Mouse (Mus musculus): ENCODE results near the gene Cenpm. TPM values are rescaled to one million over a fixed set of nuclear protein-coding genes. Genes with fewer than 3 reads are reported as not detected.

Cenpm gene
- polyA plus RNA-seq, 3 experiments from 2014 or later: 6.0 to 56.1 (median 12.3) TPM

DNA sequence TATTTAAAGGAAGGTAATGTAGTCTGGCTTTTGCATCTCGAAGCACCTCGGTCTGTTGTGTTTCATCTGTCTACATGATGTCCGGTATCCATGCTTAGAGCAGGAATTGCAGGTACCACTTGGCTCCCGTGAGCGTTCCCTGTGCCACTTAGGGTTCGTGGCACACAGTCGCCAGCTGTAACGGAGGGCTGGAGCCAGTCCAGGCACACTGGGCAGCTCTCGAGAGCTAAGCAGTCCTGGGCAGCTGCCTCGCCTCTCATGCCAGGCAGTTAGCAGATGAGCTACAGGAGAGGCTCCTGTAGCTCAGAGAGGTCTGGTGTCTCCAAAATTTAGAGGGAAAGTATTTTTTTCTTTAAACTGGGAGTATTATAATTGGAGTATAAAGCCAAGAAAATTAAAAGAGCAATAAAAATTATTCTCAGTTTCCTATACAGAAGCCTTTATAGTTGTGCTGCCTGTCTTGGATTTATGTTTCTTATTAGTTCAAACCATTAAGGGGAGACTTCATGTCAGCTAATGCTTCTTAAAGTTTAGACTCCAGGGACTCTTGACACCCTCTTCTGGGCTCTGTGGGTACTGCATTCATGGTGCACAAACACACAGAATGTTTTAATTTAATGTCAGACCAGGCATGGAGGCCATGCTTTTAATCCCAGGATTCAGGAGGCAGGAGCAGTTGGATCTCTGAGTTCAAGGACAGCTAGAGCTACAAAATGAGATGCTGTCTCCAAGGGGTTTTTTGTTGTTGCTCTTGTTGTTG is 55.9 kb downstream of the Cenpm start:
- no peak for ATAC-seq

DNA sequence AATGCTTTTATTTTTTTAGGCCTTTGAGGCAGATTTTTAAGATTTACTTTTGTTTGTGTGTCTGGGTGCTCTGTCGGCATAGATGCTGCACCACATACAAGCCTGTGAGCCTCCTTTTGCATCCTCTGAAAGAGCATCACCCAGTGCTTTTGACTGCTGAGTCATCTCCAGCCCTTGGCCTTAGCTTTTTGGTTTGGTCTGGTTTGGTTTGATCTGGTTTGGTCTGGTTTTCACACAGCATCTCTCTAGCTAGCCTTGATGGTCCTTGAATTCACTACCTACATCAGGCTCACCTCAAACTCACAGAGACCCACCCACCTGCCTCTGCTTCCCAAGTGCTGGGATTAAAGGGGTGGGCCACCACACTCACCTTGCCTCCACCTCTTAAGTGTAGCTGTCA is 56.6 kb downstream of the Cenpm start:
- no peak for ATAC-seq

DNA sequence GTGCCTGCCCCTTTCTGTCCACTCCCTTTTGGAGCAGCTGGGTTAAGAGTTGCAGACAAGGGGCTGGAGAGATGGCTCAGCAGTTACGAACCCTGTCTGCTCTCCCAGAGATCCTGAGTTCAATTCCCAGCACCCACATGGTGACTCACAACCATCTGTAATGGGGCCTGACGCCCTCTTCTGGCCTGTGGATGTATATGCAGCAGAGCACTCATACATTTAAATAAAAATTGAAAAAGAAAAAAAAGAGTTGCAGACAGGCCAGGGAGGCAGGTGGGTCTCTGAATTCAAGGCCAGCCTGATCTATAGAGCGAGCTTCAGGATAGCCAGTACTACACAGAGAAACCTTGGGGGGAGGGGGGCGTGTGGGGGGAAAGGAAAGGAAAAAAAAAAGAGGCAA is 57.1 kb downstream of the Cenpm start:
- ATAC-seq: no peak

DNA sequence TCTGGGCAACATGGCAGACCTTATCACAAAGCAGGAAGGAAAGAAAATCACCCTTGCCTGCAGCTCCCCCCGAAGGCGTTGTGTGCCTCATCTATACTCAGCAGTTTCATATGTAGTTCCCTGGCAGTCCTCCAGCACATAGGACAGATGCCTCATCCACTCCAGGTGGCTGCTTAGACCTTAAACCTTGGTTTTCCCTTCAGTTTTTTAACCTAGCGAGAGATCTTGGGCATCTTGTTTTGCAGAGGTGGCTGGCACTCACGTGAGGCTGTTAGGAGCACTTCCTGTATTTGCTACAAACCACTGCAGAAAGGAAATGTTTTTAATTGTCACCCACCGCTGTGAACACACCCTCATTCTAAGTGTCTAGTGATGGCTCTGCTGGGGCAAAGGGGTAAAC is 57.6 kb downstream of the Cenpm start:
- ATAC-seq: peak; percentile 82

DNA sequence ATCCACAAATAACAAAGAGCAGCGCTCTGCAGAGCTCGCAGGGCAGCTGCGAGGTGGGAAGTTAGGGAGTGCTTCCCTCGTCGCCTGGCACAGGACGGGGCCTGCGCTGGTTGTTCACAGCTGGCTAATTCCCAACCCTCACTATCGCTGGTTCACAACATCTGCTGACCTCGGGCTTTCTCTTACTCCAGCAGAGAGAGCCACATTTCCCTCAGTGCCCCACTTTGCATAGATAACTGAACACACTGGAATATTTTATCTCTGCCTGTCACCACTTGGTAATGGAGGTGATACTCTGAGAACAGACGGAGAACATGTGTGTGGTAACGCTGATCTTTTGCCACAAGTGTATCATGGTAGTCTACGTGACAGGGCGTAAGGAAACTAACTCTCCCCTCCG is 58.4 kb downstream of the Cenpm start:
- no peak for ATAC-seq

DNA sequence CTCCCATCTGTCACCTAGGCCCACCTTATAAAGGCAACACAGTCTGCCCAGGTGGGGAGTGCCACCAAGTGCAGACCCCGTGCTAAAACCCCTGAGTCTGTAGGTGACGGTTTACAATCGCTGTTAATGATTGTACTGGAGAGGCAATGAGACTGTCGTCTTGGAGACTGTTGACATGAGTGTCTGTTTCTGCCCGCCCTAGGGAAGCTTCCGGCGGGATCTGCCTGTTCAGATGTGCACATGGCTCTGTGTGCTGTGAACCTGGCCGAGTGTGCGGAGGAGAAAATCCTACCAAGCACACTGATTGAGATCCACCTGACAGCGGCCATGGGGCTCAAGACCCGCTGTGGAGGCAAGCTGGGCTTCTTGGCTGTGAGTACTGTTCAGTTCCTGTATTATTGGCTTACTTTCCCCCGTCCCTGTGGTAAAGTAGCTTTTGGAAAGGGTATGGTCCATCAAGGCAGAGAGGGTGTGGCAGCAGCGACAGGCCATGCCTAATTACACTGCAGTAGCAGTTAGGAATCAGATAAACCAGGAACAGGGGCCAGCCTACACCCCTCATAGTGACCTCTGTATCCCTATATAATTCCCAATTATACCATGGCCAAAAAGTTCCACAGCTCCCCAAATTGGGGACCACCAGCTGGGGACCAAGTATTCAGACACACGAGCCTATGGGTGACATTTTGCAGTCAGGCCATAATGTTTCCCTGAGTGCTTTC is 59.3 kb downstream of the Cenpm start:
- ATAC-seq: no peak

DNA sequence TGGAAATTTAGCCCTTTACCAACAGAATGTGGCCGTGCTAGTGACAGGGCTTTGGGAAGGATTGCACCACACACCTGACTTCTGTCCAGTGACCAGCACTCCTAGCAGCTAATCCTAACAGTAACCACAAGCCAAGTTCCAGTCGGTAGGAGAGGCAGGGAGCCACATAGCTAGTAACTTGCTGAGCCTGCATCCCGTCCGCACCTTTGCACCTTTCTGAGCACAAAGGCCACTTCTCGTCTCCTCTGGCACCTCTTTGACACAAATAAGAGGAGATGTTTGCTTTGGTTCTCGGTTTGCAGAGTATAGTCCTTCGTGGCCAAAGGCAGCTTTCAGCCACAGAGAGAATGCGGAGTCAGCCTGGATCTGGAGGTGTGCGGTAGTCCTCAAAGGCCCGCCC is 59.9 kb downstream of the Cenpm start:
- no peak for ATAC-seq

DNA sequence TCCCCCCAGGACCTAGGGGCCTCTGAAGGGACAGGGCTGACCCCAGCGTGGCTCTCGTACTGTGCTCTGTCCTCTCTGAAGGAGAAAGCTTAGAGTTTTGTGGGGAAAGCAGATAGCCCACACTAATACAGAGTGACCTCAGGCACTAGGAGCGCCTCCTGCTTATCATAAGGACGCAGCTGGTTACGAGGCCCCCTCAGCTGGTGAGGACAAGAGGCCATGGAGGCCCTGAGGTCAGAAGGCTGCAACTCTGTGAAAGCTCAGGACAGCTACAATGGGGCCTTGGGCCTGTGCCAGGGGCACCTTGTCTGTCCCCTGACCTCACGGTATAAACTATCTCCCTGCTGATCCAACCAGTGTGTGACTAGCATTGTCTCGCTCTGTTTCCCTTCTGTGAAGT is 60.4 kb downstream of the Cenpm start:
- no peak for ATAC-seq

Other genes starting within 250 kb of the Cenpm start
- 10 to 100 TPM in 2 of 3 experiments, 1 to 10 TPM in 1; 8.8 to 13.8 (median 12.5) TPM for gene Desi1, start 210.9 kb downstream of the Cenpm start, polyA plus RNA-seq (2017; shearing (Covaris generic))
- gene Snu13, start 197.2 kb downstream of the Cenpm start, polyA plus RNA-seq (2017; shearing (Covaris generic)): 100 to 1,000 TPM; 178 to 210 (median 205) TPM
- not detected for gene 4930407I10Rik, start 185.6 kb downstream of the Cenpm start, polyA plus RNA-seq (2017; shearing (Covaris generic))
- gene Mei1, start 174.8 kb downstream of the Cenpm start, polyA plus RNA-seq (2017; shearing (Covaris generic)): under 1 TPM in 1 of 3 experiments, not detected in 2; 0.12 TPM
- 10 to 100 TPM; 19.9 to 26.0 (median 20.8) TPM for gene Ccdc134, start 116.8 kb downstream of the Cenpm start, polyA plus RNA-seq (2017; shearing (Covaris generic))
- 10 to 100 TPM; 28.4 to 42.6 (median 35.6) TPM for gene Srebf2, start 97.6 kb downstream of the Cenpm start, polyA plus RNA-seq (2017; shearing (Covaris generic))
- not detected for gene Shisa8, start 31.9 kb downstream of the Cenpm start, polyA plus RNA-seq (2017; shearing (Covaris generic))
- 1 to 10 TPM; 2.3 to 7.1 (median 4.8) TPM for gene Tnfrsf13c, start 20.4 kb downstream of the Cenpm start, polyA plus RNA-seq (2017; shearing (Covaris generic))
- not detected for gene 1500009C09Rik, start 7.6 kb upstream of the Cenpm start, polyA plus RNA-seq (2017; shearing (Covaris generic))
- gene Sept3, start 30.1 kb upstream of the Cenpm start, polyA plus RNA-seq (2017; shearing (Covaris generic)): not detected
- gene Wbp2nl, start 54.2 kb upstream of the Cenpm start, polyA plus RNA-seq (2017; shearing (Covaris generic)): not detected
- gene Naga, start 94.2 kb upstream of the Cenpm start, polyA plus RNA-seq (2017; shearing (Covaris generic)): 10 to 100 TPM; 40.7 to 74.7 (median 50.9) TPM
- 1 to 10 TPM; 2.7 to 5.1 (median 4.0) TPM for gene Pheta2, start 94.2 kb upstream of the Cenpm start, polyA plus RNA-seq (2017; shearing (Covaris generic))
- gene Smdt1, start 94.2 kb upstream of the Cenpm start, polyA plus RNA-seq (2017; shearing (Covaris generic)): 100 to 1,000 TPM; 101 to 149 (median 103) TPM
- 100 to 1,000 TPM; 393 to 568 (median 531) TPM for gene Ndufa6, start 109.6 kb upstream of the Cenpm start, polyA plus RNA-seq (2017; shearing (Covaris generic))
- 1 to 10 TPM in 2 of 3 experiments, not detected in 1; 2.6 to 3.5 TPM for gene Cyp2d22, start 135.5 kb upstream of the Cenpm start, polyA plus RNA-seq (2017; shearing (Covaris generic))
- gene Cyp2d11, start 149.3 kb upstream of the Cenpm start, polyA plus RNA-seq (2017; shearing (Covaris generic)): not detected
- gene Cyp2d10, start 162.4 kb upstream of the Cenpm start, polyA plus RNA-seq (2017; shearing (Covaris generic)): not detected
- not detected for gene Cyp2d9, start 188.7 kb upstream of the Cenpm start, polyA plus RNA-seq (2017; shearing (Covaris generic))